Mouse (Mus musculus): Measurements from ENCODE around the gene Zfp287.

GRCm38 (mm10) chr11:62652080-62652479 is 79.6 kb downstream of the Zfp287 start:
- TF ChIP-seq POLR2A (IDR thresholded peaks at IDR 0.05; ENCODE audit: control insufficient read depth, low read depth, low read length) (no peak), CTCF (IDR thresholded peaks at IDR 0.05; ENCODE audit: control insufficient read depth, insufficient read depth, insufficient replicate concordance, low read depth, low read length) (no peak)
